Mouse (Mus musculus) limb, embryonic 10.5 days (tissue): ENCODE measurements at regions not wholly inside any gene's neighbourhood (a gene's known extent, or its start where the extent isn't known, plus 50 kb on each side); places are given as distances from the start of the nearest gene placed in this dataset.

Experiments
- DNase-seq: peaks from one replicate; pipeline ENCODE4 v3.0.0-alpha.2; 2017; ENCODE audit warnings: low spot score
- H3K27ac ChIP-seq: fragments of 300-500 bp; sonication (generic); 2 replicates; pipeline ENCODE4 v1.5.1; 2016; ENCODE audit warnings: mild to moderate bottlenecking
- H3K27me3 ChIP-seq: fragments of 300-500 bp; sonication (generic); 2 replicates; pipeline ENCODE4 v1.6.1; 2016; ENCODE audit warnings: low read depth, mild to moderate bottlenecking; ENCODE audit not compliant: poor library complexity, severe bottlenecking
- H3K36me3 ChIP-seq: fragments of 300-500 bp; sonication (generic); 2 replicates; pipeline ENCODE4 v1.6.1; 2016; ENCODE audit warnings: mild to moderate bottlenecking, moderate library complexity
- H3K4me1 ChIP-seq: fragments of 300-500 bp; sonication (generic); 2 replicates; pipeline ENCODE4 v1.6.1; 2016
- H3K4me3 ChIP-seq: fragments of 300-500 bp; sonication (generic); 2 replicates; pipeline ENCODE4 v1.5.1; 2016; ENCODE audit warnings: mild to moderate bottlenecking, moderate library complexity
- H3K9me3 ChIP-seq: fragments of 300-500 bp; sonication (generic); replicated peaks from 2 replicates; pipeline ENCODE4 v1.6.1; 2016; ENCODE audit warnings: mild to moderate bottlenecking
- WGBS: fragments of 180-500 bp; shearing (Covaris S2); methylation state at CpG from one replicate; pipeline ENCODE4 v1.1.7; 2016; 5-methylcytosine and 5-hydroxymethylcytosine counted together

GRCm38 (mm10) chr3:34481314-34481713 is 168.9 kb upstream of the Sox2 start:
- H3K9me3 ChIP-seq, result no peaks in the 10 kb centered on the region
- no peak overlapping the region for H3K27ac ChIP-seq
- H3K4me1 ChIP-seq, result no peaks in the 10 kb centered on the region
- no peaks in the 10 kb centered on the region for H3K36me3 ChIP-seq
- 0 out of 2 replicates have a peak, but pooled peaks cover 1% of the 10 kb centered on the region for H3K27me3 ChIP-seq
- no peak overlapping the region for H3K4me3 ChIP-seq
- WGBS, result 71% methylated on average over 3 of the region's 3 CpGs
- DNase-seq, result no peak

DNA sequence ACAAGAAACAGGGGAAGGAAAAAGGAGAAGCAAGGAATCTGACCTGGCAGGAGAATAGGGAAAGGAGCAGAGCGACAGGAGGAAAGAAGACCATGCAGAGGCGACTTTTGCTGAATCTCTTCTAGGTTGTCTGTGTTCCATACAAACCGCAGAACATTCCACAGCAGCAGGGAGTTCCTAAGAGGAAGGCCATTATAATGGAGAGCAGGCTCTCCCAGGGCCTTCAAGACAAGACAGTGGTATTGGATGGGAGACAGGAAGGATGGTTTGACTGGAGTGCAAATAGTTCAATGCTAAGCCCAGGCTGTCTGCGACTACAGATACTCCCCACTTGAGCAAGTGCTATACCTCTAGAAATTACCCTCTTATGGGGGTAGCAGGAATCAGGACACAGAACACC is 176.1 kb upstream of the Sox2 start:
- no peak for DNase-seq
- Histone ChIP-seq H3K36me3 (no peaks in the 10 kb centered on the region), H3K27me3 (no peaks in the 10 kb centered on the region), H3K4me3 (no peak overlapping the region), H3K9me3 (no peaks in the 10 kb centered on the region), H3K27ac (no peak overlapping the region), H3K4me1 (no peaks in the 10 kb centered on the region)
- 66% methylated on average over 4 of the region's 4 CpGs for WGBS

- H3K27me3 ChIP-seq, result no peaks in the 10 kb centered on the region
- no peaks in the 10 kb centered on the region for H3K4me1 ChIP-seq
- H3K36me3 ChIP-seq, result no peaks in the 10 kb centered on the region
- 89% methylated on average over 5 of the region's 5 CpGs for WGBS
- no peak overlapping the region for H3K27ac ChIP-seq
- H3K4me3 ChIP-seq, result no peak overlapping the region
- no peak for DNase-seq
- no peaks in the 10 kb centered on the region for H3K9me3 ChIP-seq
These were observed 179.5 kb upstream of the Sox2 start for GRCm38 (mm10) chr3:34470721-34471120.

DNA sequence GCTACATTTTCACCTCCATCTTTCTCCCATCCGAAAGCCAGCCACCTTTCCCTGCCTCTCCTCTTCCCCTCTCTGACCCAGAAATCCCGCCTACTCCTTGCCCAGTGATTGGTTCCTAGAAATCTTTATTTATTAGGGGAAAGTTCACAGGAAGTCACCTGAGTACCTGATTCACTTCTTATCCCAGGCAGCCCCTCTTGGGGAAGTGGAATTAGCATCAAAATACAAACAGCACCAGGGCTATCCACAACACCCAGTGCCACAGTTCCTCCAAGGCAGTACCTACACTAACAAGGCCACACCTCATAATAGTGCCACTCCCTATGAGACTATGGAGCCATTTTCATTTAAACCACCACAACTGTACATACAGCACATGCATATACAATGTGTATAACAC is 180.3 kb upstream of the Sox2 start:
- H3K4me1 ChIP-seq, result no peaks in the 10 kb centered on the region
- WGBS, result 81% methylated on average over 2 of the region's 2 CpGs
- H3K27ac ChIP-seq, result no peak overlapping the region
- no peaks in the 10 kb centered on the region for H3K9me3 ChIP-seq
- no peak overlapping the region for H3K4me3 ChIP-seq
- DNase-seq, result no peak
- no peaks in the 10 kb centered on the region for H3K27me3 ChIP-seq
- H3K36me3 ChIP-seq, result no peaks in the 10 kb centered on the region

DNA sequence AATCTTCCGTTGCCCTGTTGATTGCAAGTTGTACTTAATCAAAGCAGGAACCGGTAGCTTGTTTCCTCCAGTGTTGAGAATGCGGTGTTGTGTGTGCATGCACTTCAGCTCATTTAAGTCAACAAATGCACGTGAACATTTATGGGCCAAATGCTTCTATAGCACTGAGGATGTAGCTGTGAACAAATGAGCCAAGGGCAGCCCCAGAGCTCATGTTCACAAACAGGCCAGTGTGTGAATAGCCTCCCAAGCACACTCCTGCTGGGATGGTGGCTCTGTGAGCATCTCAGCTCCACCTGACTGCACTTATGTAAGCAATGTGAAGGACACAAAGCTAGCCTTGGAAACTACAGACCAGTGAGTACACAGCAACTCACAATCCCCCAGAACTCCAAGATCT is 183.9 kb upstream of the Sox2 start:
- Histone ChIP-seq H3K27ac (no peak overlapping the region), H3K4me1 (no peaks in the 10 kb centered on the region), H3K27me3 (no peaks in the 10 kb centered on the region), H3K9me3 (no peaks in the 10 kb centered on the region), H3K4me3 (no peak overlapping the region), H3K36me3 (no peaks in the 10 kb centered on the region)
- WGBS, result 69% methylated on average over 4 of the region's 4 CpGs
- no peak for DNase-seq

- 84% methylated on average over 17 of the region's 17 CpGs for WGBS
- Histone ChIP-seq H3K4me3 (no peak overlapping the region), H3K27ac (no peak overlapping the region), H3K27me3 (no peaks in the 10 kb centered on the region), H3K9me3 (no peaks in the 10 kb centered on the region), H3K4me1 (no peaks in the 10 kb centered on the region), H3K36me3 (no peaks in the 10 kb centered on the region)
- DNase-seq, result no peak
These were observed 185.0 kb upstream of the Sox2 start for GRCm38 (mm10) chr3:34465040-34465831.

GRCm38 (mm10) chr3:34458766-34459165 is 191.4 kb upstream of the Sox2 start:
- DNase-seq, result no peak
- no peaks in the 10 kb centered on the region for H3K9me3 ChIP-seq
- H3K27me3 ChIP-seq, result no peaks in the 10 kb centered on the region
- no peaks in the 10 kb centered on the region for H3K36me3 ChIP-seq
- H3K27ac ChIP-seq, result no peak overlapping the region
- H3K4me1 ChIP-seq, result peaks cover 6% of the 10 kb centered on the region
- WGBS, result 86% methylated on average over 6 of the region's 6 CpGs
- no peak overlapping the region for H3K4me3 ChIP-seq

DNA sequence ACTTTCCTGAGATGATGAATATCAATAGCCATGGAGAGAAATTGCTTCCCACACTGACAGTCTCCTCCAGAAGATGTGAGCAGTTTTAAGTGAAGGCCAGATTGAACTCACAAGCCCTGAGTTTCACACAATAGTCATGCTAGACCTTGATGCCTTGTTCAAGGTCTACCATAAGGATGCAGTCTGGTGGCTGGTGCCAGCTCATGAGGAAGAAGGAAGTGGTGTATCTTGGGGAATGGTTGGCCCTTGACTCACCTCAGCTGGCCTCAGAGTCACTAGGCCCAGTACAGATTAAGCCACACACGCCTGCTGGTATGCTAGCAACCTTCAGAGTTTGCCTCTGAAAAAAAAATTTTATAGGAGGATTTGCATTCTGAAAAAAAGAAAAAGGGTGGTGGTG is 192.4 kb upstream of the Sox2 start:
- H3K36me3 ChIP-seq, result no peaks in the 10 kb centered on the region
- H3K4me1 ChIP-seq, result peaks cover 6% of the 10 kb centered on the region
- DNase-seq, result no peak
- H3K27me3 ChIP-seq, result no peaks in the 10 kb centered on the region
- H3K4me3 ChIP-seq, result no peak overlapping the region
- H3K27ac ChIP-seq, result no peak overlapping the region
- 88% methylated on average over 1 of the region's 1 CpGs for WGBS
- H3K9me3 ChIP-seq, result no peaks in the 10 kb centered on the region

DNA sequence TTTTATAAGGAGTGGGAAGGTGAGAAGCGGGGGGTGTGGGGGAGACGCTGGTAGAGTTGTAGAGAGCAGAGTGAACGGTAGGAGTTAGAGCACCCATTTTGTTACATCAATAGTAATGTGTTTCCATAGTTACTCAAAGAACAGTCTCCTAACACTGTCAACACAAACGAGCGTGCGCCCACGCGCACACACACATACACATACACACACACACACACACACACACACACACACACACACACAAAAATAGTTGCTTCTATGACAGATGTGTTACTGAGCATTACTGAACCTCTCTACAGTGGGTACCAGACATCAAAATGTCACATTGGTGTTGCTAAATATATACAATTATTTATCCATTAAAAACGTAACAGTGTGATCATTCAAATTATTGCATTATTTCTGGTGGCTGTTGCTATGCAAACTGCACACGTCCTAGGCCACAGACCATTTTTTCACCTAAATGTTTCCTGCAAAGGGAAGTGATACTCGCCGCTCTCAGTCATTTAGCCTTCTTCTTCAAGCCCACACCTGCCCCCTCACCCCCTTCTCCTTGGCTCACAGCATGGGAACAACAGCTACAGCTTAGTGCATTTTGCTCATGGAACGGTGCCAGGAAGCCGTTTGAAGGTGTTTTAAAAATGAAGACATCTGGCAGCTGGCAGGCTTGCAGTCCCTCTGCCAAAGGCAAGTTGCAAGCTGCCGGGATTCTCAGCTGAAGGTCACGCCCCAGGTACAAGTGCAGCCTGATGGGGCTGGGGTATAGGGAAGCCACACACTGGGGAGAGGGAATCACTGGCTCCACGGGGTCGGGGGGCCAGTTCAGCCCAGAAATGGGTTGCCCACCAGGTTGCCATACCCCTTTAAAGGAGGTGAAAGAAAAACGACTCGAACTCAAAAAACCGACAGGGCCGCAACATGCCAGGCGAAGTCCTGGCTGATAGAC is 193.4 kb upstream of the Sox2 start:
- Histone ChIP-seq H3K4me3 (no peak overlapping the region), H3K27ac (no peak overlapping the region), H3K36me3 (no peaks in the 10 kb centered on the region), H3K9me3 (no peaks in the 10 kb centered on the region), H3K4me1 (peaks cover 6% of the 10 kb centered on the region), H3K27me3 (no peaks in the 10 kb centered on the region)
- peak; percentile 37 for DNase-seq
- WGBS, result 78% methylated on average over 23 of the region's 23 CpGs

DNA sequence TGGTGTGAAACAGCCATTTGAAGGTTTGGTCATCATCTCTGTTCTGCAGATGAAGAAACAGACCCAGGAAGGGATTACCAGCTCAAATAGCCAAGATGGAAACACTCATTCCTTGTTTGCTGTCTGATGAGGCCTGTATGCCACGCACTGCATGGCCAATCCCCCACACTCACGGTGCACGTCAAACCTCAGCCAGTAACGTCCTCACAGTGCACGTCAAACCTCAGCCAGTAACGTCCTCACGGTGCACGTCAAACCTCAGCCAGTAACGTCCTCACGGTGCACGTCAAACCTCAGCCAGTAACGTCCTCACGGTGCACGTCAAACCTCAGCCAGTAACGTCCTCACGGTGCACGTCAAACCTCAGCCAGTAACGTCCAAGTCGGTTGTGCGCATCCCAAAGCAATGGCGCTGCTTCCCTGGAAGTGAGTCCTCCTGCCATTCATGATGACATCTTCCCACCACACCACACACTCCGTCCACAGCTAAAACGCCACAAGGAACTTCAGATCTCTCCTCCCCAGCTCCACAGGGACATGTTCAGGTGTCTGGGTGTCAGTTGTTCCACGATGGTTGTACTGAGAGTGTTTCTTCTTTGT is 196.1 kb upstream of the Sox2 start:
- Histone ChIP-seq H3K9me3 (no peaks in the 10 kb centered on the region), H3K27me3 (no peaks in the 10 kb centered on the region), H3K4me1 (peaks cover 6% of the 10 kb centered on the region), H3K4me3 (no peak overlapping the region), H3K36me3 (no peaks in the 10 kb centered on the region), H3K27ac (no peak overlapping the region)
- 95% methylated on average over 24 of the region's 24 CpGs for WGBS
- DNase-seq, result no peak

DNA sequence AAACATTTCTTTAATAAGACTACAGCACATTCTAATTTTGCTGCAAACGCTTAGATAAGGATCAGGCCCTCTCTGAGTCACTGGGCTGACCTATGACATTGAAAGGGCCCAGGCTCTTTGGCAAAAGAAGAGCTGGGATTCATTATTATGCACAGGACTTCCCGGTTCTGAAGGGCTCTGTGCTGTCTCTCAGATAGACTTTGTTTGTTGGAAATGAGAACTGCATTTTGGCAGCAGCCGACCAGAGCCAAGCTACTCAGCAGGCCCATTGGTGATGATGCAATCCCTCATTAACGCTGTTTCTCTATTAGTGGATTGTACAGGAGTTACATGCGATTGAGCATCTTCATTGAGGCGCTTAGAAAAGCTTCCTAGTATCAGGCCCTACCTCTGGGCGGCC is 204.9 kb upstream of the Sox2 start:
- H3K27ac ChIP-seq, result no peak overlapping the region
- H3K4me3 ChIP-seq, result no peak overlapping the region
- no peak for DNase-seq
- H3K9me3 ChIP-seq, result no peaks in the 10 kb centered on the region
- peaks cover 6% of the 10 kb centered on the region; the same call in 1 of the 2 replicates for H3K4me1 ChIP-seq
- no peaks in the 10 kb centered on the region for H3K36me3 ChIP-seq
- H3K27me3 ChIP-seq, result no peaks in the 10 kb centered on the region
- 53% methylated on average over 7 of the region's 7 CpGs for WGBS

DNA sequence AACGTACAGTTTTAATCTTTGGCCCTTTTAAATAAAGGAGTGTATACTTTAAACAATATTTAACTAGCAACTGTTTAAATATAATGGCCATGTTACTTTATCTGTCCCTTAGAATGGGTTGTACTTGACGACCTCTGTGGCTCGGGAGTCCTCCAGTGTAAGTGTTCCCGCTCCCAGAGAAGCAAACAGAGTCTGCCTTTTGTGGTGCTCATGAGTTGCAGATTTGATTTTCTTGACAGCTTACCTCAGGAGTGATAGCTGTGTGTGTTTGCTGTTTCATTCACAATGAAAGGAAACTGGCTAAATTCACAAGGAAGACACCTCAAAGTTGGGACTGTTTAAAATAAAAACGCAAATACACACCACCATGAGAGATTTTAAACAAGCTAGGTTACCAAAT is 205.4 kb upstream of the Sox2 start:
- no peaks in the 10 kb centered on the region for H3K9me3 ChIP-seq
- H3K27me3 ChIP-seq, result no peaks in the 10 kb centered on the region
- H3K27ac ChIP-seq, result no peak overlapping the region
- peaks cover 6% of the 10 kb centered on the region; the same call in 1 of the 2 replicates for H3K4me1 ChIP-seq
- 70% methylated on average over 5 of the region's 5 CpGs for WGBS
- no peak overlapping the region for H3K4me3 ChIP-seq
- DNase-seq, result no peak
- no peaks in the 10 kb centered on the region for H3K36me3 ChIP-seq
